Mouse (Mus musculus) liver, adult 2 months (tissue): ENCODE data around the gene 4930404N11Rik. TPM values are rescaled to one million over a fixed set of nuclear protein-coding genes. Genes with fewer than 3 reads are reported as not detected.

Experiments
- DNase-seq: peaks from one replicate; pipeline ENCODE4 v3.0.0-alpha.2; 2011; ENCODE audit warnings: low read depth, low spot score; ENCODE audit errors: extremely low read depth
- H3K27ac ChIP-seq: fragments of 200-500 bp; replicated peaks from 2 replicates; pipeline ENCODE4 v1.5.1; 2012; ENCODE audit warnings: low read depth, mild to moderate bottlenecking, control low read depth, inconsistent platforms, low read length; ENCODE audit not compliant: insufficient read depth
- H3K27me3 ChIP-seq: fragments of 200-500 bp; 2 replicates; pipeline ENCODE4 v1.6.1; 2012; ENCODE audit warnings: mild to moderate bottlenecking, moderate library complexity, low read length, inconsistent platforms; ENCODE audit not compliant: control insufficient read depth, insufficient read depth
- H3K36me3 ChIP-seq: fragments of 200-500 bp; 2 replicates; pipeline ENCODE4 v1.6.1; 2012; ENCODE audit warnings: low read length, inconsistent platforms; ENCODE audit not compliant: control insufficient read depth, insufficient read depth
- H3K4me1 ChIP-seq: fragments of 200-500 bp; 2 replicates; pipeline ENCODE4 v1.6.1; 2011; ENCODE audit warnings: low read length; ENCODE audit not compliant: control insufficient read depth, insufficient read depth
- H3K4me3 ChIP-seq: fragments of 200-500 bp; 2 replicates; pipeline ENCODE4 v1.5.1; 2011; ENCODE audit warnings: low read depth, mild to moderate bottlenecking, control low read depth, low read length, moderate library complexity; ENCODE audit not compliant: insufficient read depth
- H3K79me2 ChIP-seq: fragments of 200-500 bp; 2 replicates; pipeline ENCODE4 v1.6.1; 2012; ENCODE audit warnings: inconsistent platforms, mild to moderate bottlenecking, low read length, moderate library complexity; ENCODE audit not compliant: control insufficient read depth, insufficient read depth
- H3K9ac ChIP-seq: fragments of 200-500 bp; 2 replicates; pipeline ENCODE4 v1.6.1; 2012; ENCODE audit warnings: low read depth, mild to moderate bottlenecking, control low read depth, inconsistent platforms, low read length
- CTCF ChIP-seq: fragments of 200-500 bp; IDR thresholded peaks from 2 replicates; pipeline ENCODE4 v1.5.1; 2011; ENCODE audit warnings: low read depth, low read length, control low read depth
- POLR2A ChIP-seq: fragments of 200-500 bp; IDR thresholded peaks from 2 replicates; pipeline ENCODE4 v1.6.1; 2011; ENCODE audit warnings: low read length, control low read depth; ENCODE audit not compliant: insufficient read depth; ENCODE audit errors: extremely low read depth
- WGBS: fragments of 180-500 bp; shearing (Covaris S2); methylation state at CpG from one replicate; pipeline ENCODE4 v1.1.7; 2018; 5-methylcytosine and 5-hydroxymethylcytosine counted together
- polyA plus RNA-seq: library from polyadenylated mRNA; depleted of rRNA; stranded (reverse); fragments of >200 nt; gene quantifications from 2 replicates; pipeline ENCODE4 v1.2.3, GENCODE M21; 2012
- total RNA-seq: library from RNA; depleted of rRNA; stranded (reverse); fragments of >200 nt; gene quantifications from 2 replicates; pipeline ENCODE4 v1.2.3, GENCODE M21; 2014

Gene 4930404N11Rik
- total and polyA plus RNA-seq, 2 experiments: 0.12 TPM; not detected in 1

DNA sequence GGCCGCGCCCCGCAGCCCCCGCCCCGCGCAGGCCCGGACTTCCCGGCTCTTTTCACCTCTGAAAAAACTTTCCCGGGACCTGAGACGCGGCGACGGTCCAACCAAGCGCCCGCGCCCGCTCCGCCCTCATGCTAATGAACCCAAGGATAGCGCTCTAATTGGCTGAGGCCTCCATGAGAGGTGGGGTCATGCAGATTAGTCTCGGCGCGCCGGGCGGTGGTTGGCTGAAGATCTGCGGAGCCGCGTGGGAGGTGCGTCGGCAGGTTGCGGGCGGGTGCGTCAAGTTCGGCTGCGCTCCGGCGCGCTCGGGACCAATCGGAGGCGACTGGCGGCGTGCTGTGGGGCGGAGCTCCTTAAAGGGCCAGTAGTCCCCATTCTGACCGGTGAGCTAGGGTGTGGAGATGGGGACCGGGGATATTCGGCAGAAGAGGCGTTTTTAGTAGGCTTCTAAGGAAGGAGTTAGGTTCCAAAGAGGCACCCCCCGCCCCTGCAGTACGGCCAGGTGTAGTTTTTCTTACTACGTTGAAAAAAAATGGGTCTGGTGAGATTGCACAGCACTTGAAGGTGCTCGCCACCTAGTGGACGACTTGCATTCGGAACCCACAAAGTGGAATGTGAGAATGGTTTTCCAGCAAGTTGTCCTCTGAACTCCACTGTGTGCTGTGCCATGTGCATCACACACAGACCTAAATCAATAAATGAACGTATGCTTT lies 15.1 kb downstream of the 4930404N11Rik start, which contains the start of gene Hmg20b:
Gene Hmg20b (minus strand): TSS at position 130 of the 713 bp plus-strand sequence.
- H3K79me2 ChIP-seq: no peaks in the 10 kb centered on the region
- peak within 1 kb of the TSS; percentile 91 for H3K4me3 ChIP-seq
- peak within 1 kb of the TSS; percentile 87 for H3K27ac ChIP-seq
- under 1% methylated on average over 54 of the region's 54 CpGs for WGBS
- H3K4me1 ChIP-seq: peaks cover 17% of the 10 kb centered on the region; the same call in 1 of the 2 replicates
- TF ChIP-seq CTCF (peak; percentile 76; the same call in 1 of the 2 replicates), POLR2A (no peak)
- DNase-seq: peak; percentile 94
- no peaks in the 10 kb centered on the region; the same call in 1 of the 2 replicates for H3K36me3 ChIP-seq
- H3K27me3 ChIP-seq: no peaks in the 10 kb centered on the region
- peak within 1 kb of the TSS; percentile 93 for H3K9ac ChIP-seq

DNA sequence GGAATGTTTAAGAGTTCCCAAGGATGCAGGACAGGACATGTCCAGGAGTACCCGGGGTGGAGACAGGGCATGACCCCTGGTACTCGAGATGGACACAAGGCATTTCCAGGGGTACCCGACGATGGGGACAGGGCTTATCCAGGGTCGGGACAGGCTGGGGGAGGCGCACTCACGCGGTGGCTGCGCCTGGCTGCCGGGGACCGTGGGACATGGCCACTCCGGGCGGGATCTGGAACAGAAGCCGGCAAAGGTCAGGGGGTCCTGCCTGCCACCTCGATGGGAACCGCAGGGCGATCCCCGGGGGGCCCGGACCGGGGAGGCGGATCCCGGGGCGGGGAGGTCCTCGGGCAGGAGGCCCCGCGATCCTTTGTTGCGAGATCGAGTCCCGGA lies 15.7 kb downstream of the 4930404N11Rik start:
- peak overlapping the region; percentile 54 for H3K27ac ChIP-seq
- TF ChIP-seq CTCF (no peak), POLR2A (no peak)
- H3K4me3 ChIP-seq: peak overlapping the region; percentile 91
- no peaks in the 10 kb centered on the region; the same call in 1 of the 2 replicates for H3K36me3 ChIP-seq
- H3K9ac ChIP-seq: peak overlapping the region; percentile 93
- no peaks in the 10 kb centered on the region for H3K27me3 ChIP-seq
- H3K4me1 ChIP-seq: peaks cover 17% of the 10 kb centered on the region; the same call in 1 of the 2 replicates
- H3K79me2 ChIP-seq: no peaks in the 10 kb centered on the region
- 2% methylated on average over 29 of the region's 29 CpGs for WGBS
- DNase-seq: no peak

DNA sequence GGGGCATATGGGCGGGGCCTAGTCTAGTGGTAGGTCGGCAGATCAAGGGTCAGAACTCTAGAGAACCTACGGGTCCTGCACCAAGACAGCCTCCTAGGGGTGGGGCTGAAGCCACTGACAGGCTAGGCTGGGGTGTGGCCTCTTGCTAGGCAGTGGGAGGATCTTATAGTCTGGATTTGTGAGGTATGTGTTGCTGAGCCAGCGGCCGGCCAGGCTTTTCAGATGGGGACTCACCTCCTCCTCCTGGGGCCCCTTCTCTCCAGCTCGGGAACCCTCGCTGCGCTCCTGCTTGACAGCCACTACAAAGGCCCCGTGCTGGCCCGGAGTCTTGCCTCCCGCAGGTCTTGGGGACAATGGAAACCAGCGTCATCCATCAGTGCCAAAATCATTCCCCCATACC lies 16.5 kb downstream of the 4930404N11Rik start:
- WGBS: 41% methylated on average over 12 of the region's 12 CpGs
- no peak for DNase-seq
- no peak for TF ChIP-seq POLR2A
- TF ChIP-seq CTCF: no peak
- H3K9ac ChIP-seq: peak overlapping the region; percentile 93; the same call in 1 of the 2 replicates
- H3K27ac ChIP-seq: no peak overlapping the region
- H3K4me1 ChIP-seq: peaks cover 17% of the 10 kb centered on the region; the same call in 1 of the 2 replicates
- H3K4me3 ChIP-seq: no peak overlapping the region
- H3K79me2 ChIP-seq: no peaks in the 10 kb centered on the region
- no peaks in the 10 kb centered on the region; the same call in 1 of the 2 replicates for H3K36me3 ChIP-seq
- no peaks in the 10 kb centered on the region for H3K27me3 ChIP-seq

DNA sequence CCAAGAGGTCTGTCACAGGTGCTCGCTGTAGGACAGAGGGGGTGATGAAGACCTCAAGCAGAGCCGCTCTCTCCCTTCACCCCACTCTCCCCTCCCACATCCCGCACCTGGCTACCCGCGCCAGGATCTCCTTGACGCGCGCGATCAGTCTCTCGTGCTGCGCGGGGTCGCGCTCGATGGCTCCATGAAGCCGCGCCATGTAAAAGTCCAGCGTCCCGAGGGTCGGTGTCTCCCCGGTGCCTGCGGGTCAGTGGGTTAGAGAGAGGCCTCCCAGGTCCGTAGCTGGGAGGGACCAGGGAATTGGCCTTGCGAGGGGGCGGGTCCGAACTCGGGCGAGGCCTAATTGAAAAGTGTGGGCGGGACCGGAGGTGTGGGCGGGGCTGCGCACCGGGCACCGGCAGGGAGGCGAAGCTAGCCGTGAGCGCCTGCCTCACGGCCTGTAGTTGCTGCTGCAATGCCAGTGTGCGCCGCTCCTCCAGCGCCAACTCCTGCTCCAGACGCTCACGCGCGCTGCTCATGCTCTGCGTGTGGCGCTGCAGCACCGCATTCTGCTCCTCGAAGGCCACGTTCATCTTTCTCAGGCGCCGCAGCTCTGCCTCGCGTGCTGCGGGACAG lies 19.1 kb downstream of the 4930404N11Rik start:
- TF ChIP-seq CTCF: peak; percentile 46
- TF ChIP-seq POLR2A: peak; percentile 53; the same call in 1 of the 2 replicates
- H3K27ac ChIP-seq: peak overlapping the region; percentile 63
- peaks cover 8% of the 10 kb centered on the region for H3K27me3 ChIP-seq
- H3K79me2 ChIP-seq: no peaks in the 10 kb centered on the region
- DNase-seq: peak; percentile 80
- 26% methylated on average over 55 of the region's 55 CpGs for WGBS
- H3K4me3 ChIP-seq: peak overlapping the region; percentile 47; the same call in 1 of the 2 replicates
- no peaks in the 10 kb centered on the region; the same call in 1 of the 2 replicates for H3K36me3 ChIP-seq
- H3K4me1 ChIP-seq: peaks cover 17% of the 10 kb centered on the region; the same call in 1 of the 2 replicates
- peak overlapping the region; percentile 56 for H3K9ac ChIP-seq

DNA sequence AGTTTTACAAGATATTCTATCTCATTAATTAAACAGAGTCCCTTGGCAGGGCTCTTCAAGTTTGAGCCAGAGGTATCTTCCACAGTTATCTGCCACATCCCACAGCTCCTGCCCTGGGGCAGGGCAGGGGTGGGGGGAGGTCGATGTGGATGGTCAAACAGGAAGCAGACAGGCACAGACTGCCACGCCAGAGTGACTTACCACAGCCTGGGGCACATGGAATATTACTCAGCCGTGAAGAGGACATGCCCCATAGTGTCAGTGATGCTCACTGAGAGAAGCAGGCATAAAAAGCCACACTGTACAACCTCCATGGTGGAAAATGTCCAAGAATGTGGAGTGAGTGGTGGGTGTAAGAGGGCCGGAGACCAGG lies 20.5 kb downstream of the 4930404N11Rik start:
- peaks cover 8% of the 10 kb centered on the region for H3K27me3 ChIP-seq
- DNase-seq: no peak
- no peak overlapping the region for H3K9ac ChIP-seq
- no peak for TF ChIP-seq CTCF
- no peak for TF ChIP-seq POLR2A
- peaks cover 15% of the 10 kb centered on the region; the same call in 1 of the 2 replicates for H3K4me1 ChIP-seq
- H3K79me2 ChIP-seq: no peaks in the 10 kb centered on the region
- H3K36me3 ChIP-seq: no peaks in the 10 kb centered on the region; the same call in 1 of the 2 replicates
- H3K4me3 ChIP-seq: no peak overlapping the region
- 79% methylated on average over 4 of the region's 4 CpGs for WGBS
- no peak overlapping the region for H3K27ac ChIP-seq
